Mouse (Mus musculus) stomach, postnatal 0 days (tissue): Measurements from ENCODE around the gene Kif5c.

Experiments used
- CTCF ChIP-seq: IDR thresholded peaks from 2 replicates; pipeline ENCODE4 v1.5.1; 2016; ENCODE audit warnings: antibody characterized with exemption, low read depth, mild to moderate bottlenecking, moderate library complexity
- EP300 ChIP-seq: optimal IDR thresholded peaks from 2 replicates; pipeline ENCODE3; 2016; ENCODE audit warnings: antibody characterized with exemption

DNA sequence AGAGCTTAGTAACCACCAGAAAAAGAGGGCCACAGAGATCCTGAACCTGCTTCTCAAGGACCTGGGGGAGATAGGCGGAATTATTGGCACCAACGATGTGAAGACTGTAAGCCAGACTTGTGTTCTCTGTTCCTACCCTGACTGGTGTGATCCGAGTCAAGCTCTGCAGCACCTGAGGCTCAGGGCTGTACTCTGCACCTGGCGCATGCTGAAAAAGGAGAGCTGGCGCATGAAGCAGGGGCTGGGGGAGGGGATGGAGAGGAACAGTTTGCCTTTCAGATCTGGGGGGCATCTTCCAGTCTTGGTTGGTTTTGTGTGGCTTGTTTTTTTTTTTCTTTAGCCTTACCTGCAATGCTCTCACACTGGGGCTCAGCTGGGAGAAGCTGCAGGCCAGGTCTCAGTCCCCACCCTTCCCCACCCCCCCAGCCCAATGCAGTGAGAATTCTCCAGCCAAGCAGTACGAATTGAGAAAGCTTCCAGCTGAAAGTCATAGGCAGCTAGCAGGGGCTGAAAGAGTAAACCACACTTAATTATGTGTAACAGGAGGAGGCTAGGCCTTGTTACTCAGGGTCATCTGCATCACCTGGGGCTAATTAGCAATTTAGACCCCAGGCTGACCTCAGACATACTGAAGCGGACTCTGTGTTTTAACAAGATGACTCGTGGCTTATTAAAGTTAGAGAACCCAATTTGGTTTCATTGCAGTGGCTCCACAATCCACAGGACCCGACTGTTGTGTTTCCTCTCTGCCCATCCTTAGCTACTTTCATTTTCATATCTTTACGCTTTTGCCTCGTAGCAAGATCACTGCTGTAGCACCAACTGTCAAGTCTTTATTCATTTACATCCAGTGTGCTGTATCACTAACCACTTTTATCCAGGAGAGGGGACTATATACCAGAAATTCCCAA, 113.9 kb downstream of the Kif5c start:
- TF ChIP-seq CTCF (no peak), EP300 (no peak)
